Mouse (Mus musculus) liver, embryonic 14.5 days (tissue): ENCODE measurements around the gene Slc25a21.

ENCODE experiments used
- CTCF ChIP-seq: IDR thresholded peaks from 2 replicates; pipeline ENCODE4 v1.5.1; 2016; ENCODE audit warnings: antibody characterized with exemption, low read depth, control low read depth
- EP300 ChIP-seq: IDR thresholded peaks from 2 replicates; pipeline ENCODE4 v1.6.1; 2016; ENCODE audit warnings: antibody characterized with exemption, low read depth

- TF ChIP-seq CTCF (no peak), EP300 (no peak)
Measured at GRCm38 (mm10) chr12:56822122-56822521, 375.1 kb downstream of the Slc25a21 start.
